9 mouse cellular contexts compared by ENCODE assay signal in genomic region chr19:24271746-24272426, GRCm38 (mm10). TPM values are rescaled to one million over a fixed set of nuclear protein-coding genes. Genes with fewer than 3 reads are reported as not detected.
A peak's percentile ranks its signal among the peaks of the same experiment; 100 is the strongest.
DNase-seq lines count a peak whose midpoint lies in the region; ATAC-seq and TF ChIP-seq lines count a peak whose summit lies in the region.
"Had no signal": no experiment of that assay in that cellular context is flagged by ENCODE, and none has a peak within 500 bp of the region (broad histone marks: within the 10 kb centered on the region; RNA-seq: fewer than 3 reads in every experiment).

No protein-coding gene starts in this region.

- H3K9me3 ChIP-seq in heart, embryonic 10.5 days = no peaks in the 10 kb centered on the region
- no peaks in the 10 kb centered on the region for H3K9me3 ChIP-seq in kidney, embryonic 14.5 days (ENCODE audit: control insufficient read depth, low read length)
- H3K9me3 ChIP-seq in limb, embryonic 15.5 days = no peaks in the 10 kb centered on the region

- no peaks in the 10 kb centered on the region for H3K27me3 ChIP-seq in heart, embryonic 10.5 days (ENCODE audit: insufficient read depth, poor library complexity, severe bottlenecking)
- H3K27me3 ChIP-seq in kidney, embryonic 14.5 days (ENCODE audit: control insufficient read depth, insufficient read depth, low read length) = no peaks in the 10 kb centered on the region
- H3K27me3 ChIP-seq in limb, embryonic 15.5 days = no peaks in the 10 kb centered on the region

- H3K36me3 ChIP-seq in heart, embryonic 10.5 days = peaks cover 51% of the 10 kb centered on the region
- H3K36me3 ChIP-seq in kidney, embryonic 14.5 days (ENCODE audit: control insufficient read depth, insufficient read depth, low read length) = peaks cover 21% of the 10 kb centered on the region; the same call in 1 of the 2 replicates
- H3K36me3 ChIP-seq in limb, embryonic 15.5 days = peaks cover 9% of the 10 kb centered on the region

- no peak overlapping the region for H3K27ac ChIP-seq in heart, embryonic 10.5 days
- H3K27ac ChIP-seq in kidney, embryonic 14.5 days (ENCODE audit: low read depth, low read length) = no peak overlapping the region
- no peak overlapping the region for H3K27ac ChIP-seq in limb, embryonic 15.5 days

- TF ChIP-seq CTCF in brain, embryonic 14.5 days (IDR thresholded peaks at IDR 0.05; ENCODE audit: borderline replicate concordance, extremely low read depth, insufficient read depth, insufficient read length) = peak; percentile 93

- TF ChIP-seq POLR2A in brain, embryonic 14.5 days (IDR thresholded peaks at IDR 0.05; ENCODE audit: borderline replicate concordance, extremely low read depth, insufficient read depth, insufficient read length, poor library complexity, severe bottlenecking) = no peak

- H3K4me3 ChIP-seq in heart, embryonic 10.5 days = no peak overlapping the region
- no peak overlapping the region for H3K4me3 ChIP-seq in kidney, embryonic 14.5 days (ENCODE audit: low read length)
- H3K4me3 ChIP-seq in limb, embryonic 15.5 days = peak overlapping the region; percentile 14; the same call in 1 of the 2 replicates
- H3K4me3 ChIP-seq: erythroblast, embryonic 14.5 days had no signal

- ATAC-seq in erythroblast, adult 5-6 weeks (replicated peaks; ENCODE audit: low FRiP score, poor library complexity, severe bottlenecking) = peak; percentile 95
- ATAC-seq in kidney, embryonic 14.5 days (ENCODE audit: low FRiP score, low TSS enrichment) = peak; percentile 85
- 0 out of 2 replicates have a peak, but pooled peaks have one; percentile 63 for ATAC-seq in limb, embryonic 15.5 days (ENCODE audit: insufficient number of reproducible peaks, low FRiP score, low TSS enrichment, low read depth)
- peak; percentile 90 for ATAC-seq in monocyte, adult 5-6 weeks (replicated peaks; ENCODE audit: insufficient number of reproducible peaks, low FRiP score, low TSS enrichment, poor library complexity, severe bottlenecking)

- 46% methylated on average over 16 of the region's 16 CpGs for WGBS in heart, embryonic 10.5 days
- WGBS in kidney, embryonic 14.5 days = 45% methylated on average over 16 of the region's 16 CpGs
- WGBS in limb, embryonic 15.5 days = 41% methylated on average over 16 of the region's 16 CpGs

- peak; percentile 78 for DNase-seq in CD4-positive helper T cell, adult 2 months (ENCODE audit: low read depth, low spot score)
- DNase-seq in brain, embryonic 14.5 days (ENCODE audit: low read depth) = peak; percentile 96
- DNase-seq in heart, embryonic 10.5 days (ENCODE audit: low spot score) = peak; percentile 90
- peak; percentile 50 to 52 for DNase-seq in spleen, postnatal 36 days (ENCODE audit: low spot score in 2 of 2)

- H3K9ac ChIP-seq in kidney, embryonic 14.5 days (ENCODE audit: low read depth, low read length) = no peak overlapping the region
- H3K9ac ChIP-seq in limb, embryonic 15.5 days = no peak overlapping the region

- H3K4me1 ChIP-seq in heart, embryonic 10.5 days = peaks cover 5% of the 10 kb centered on the region; the same call in 1 of the 2 replicates
- peaks cover 6% of the 10 kb centered on the region; the same call in 1 of the 2 replicates for H3K4me1 ChIP-seq in kidney, embryonic 14.5 days (ENCODE audit: control insufficient read depth, insufficient read depth, low read length)
- H3K4me1 ChIP-seq in limb, embryonic 15.5 days = no peaks in the 10 kb centered on the region

- H3K4me2 ChIP-seq in kidney, embryonic 14.5 days (replicated peaks; ENCODE audit: low read depth, low read length) = no peak overlapping the region; the same call in 1 of the 2 replicates
- 0 out of 2 replicates have a peak overlapping the region, but pooled peaks have one; percentile 25 for H3K4me2 ChIP-seq in limb, embryonic 15.5 days

RNA-seq across cellular contexts. Expression of gene Fxn, which starts 8.5 kb away (rescaled TPM):
- polyA plus RNA-seq in brain, embryonic 14.5 days (2012; rRNA removed) = 20.7 and 25.3 TPM in 2 replicates
- 10.7 and 19.2 TPM in 2 replicates for total RNA-seq in erythroblast, adult 5-6 weeks (2015; ENCODE audit: low replicate concordance)
- total RNA-seq in erythroblast, adult 5-6 weeks (2017; ENCODE audit: low replicate concordance) = 3.0 and 5.7 TPM in 2 replicates
- 71.9 and 73.4 TPM in 2 replicates for polyA plus RNA-seq in heart, embryonic 10.5 days (2016; fragmentation: Nextera tagmentation; extraction: Ambion mirVana)
- polyA plus RNA-seq in kidney, embryonic 14.5 days (2014; fragmentation: Nextera tagmentation; extraction: Ambion mirVana) = 57.8 and 62.0 TPM in 2 replicates
- 36.0 and 38.6 TPM in 2 replicates for polyA plus RNA-seq in limb, embryonic 15.5 days (2015; fragmentation: Nextera tagmentation; extraction: Ambion mirVana)
- 1.2 to 7.1 TPM (median 4.4 TPM) in 3 replicates for total RNA-seq in monocyte, adult 5-6 weeks (2017)

RNA-seq across cellular contexts. Expression of gene Tjp2, which starts 47.1 kb away (rescaled TPM):
- polyA plus RNA-seq in brain, embryonic 14.5 days (2012; rRNA removed) = 10.5 and 12.9 TPM in 2 replicates
- total RNA-seq in erythroblast, adult 5-6 weeks (2015; ENCODE audit: low replicate concordance) = not detected in 2 replicates
- 0.17 and 0.98 TPM in 2 replicates for total RNA-seq in erythroblast, adult 5-6 weeks (2017; ENCODE audit: low replicate concordance)
- 31.2 and 33.9 TPM in 2 replicates for polyA plus RNA-seq in heart, embryonic 10.5 days (2016; fragmentation: Nextera tagmentation; extraction: Ambion mirVana)
- 18.3 and 34.9 TPM in 2 replicates for polyA plus RNA-seq in kidney, embryonic 14.5 days (2014; fragmentation: Nextera tagmentation; extraction: Ambion mirVana)
- 17.2 and 20.6 TPM in 2 replicates for polyA plus RNA-seq in limb, embryonic 15.5 days (2015; fragmentation: Nextera tagmentation; extraction: Ambion mirVana)
- total RNA-seq in monocyte, adult 5-6 weeks (2017) = 6.8 to 17.4 TPM (median 7.0 TPM) in 3 replicates
